Mouse (Mus musculus): ENCODE measurements around the gene Phospho1. TPM values are rescaled to one million over a fixed set of nuclear protein-coding genes. Genes with fewer than 3 reads are reported as not detected.
A peak's percentile ranks its signal among the peaks of the same experiment; 100 is the strongest.

The Phospho1 gene
- total RNA-seq, 2 experiments from 2014 or later, result 131 to 134 TPM

- peak; percentile 14 for DNase-seq
These were observed 9.9 kb downstream of the Phospho1 start for GRCm38 (mm10) chr11:95834143-95834667.

DNA sequence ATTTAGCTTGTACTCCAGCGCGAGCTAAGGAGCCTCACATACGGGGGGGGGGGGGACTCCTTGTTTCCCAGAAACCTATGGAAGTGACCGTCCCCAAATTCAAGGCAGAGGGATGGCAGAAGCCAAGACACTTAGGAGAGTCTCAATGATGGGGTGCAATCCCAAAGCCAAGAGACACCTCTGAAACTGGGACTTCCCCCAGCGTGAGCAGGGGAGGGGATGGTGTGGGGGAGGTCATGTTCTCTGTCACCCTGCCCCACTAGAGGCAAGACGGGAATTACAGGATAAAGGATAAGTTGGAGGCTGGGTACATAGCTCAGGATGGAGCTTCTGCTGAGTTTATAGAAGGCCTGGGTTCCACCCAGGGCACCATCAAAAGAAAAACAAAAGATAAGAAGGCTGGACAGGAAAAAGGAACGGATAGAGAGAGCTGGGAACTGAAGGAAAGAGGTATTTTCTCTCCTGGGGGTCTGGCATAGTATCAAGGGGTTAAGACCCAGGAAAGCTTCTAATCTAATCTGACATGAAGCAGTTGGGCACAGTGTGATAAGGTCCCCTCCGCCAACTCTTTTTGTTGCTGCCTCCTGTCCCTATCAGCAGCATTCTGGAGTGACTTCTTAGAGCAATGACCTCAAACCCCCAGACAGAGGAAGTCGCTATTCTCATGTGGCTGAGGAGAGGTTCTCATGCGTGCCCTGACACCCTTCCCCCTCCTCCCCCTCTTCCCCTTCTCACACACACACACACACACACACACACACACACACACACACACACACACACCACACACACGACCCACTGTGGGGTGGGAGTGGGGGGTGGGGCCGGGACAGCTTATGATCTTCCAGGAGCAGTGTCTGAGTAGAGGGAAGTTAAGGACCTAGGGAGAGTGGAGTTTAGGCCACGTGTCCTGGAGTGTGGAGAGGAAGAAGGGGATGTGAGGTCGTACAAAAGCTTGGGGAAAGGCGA lies 10.7 kb downstream of the Phospho1 start:
- no peak for DNase-seq

DNA sequence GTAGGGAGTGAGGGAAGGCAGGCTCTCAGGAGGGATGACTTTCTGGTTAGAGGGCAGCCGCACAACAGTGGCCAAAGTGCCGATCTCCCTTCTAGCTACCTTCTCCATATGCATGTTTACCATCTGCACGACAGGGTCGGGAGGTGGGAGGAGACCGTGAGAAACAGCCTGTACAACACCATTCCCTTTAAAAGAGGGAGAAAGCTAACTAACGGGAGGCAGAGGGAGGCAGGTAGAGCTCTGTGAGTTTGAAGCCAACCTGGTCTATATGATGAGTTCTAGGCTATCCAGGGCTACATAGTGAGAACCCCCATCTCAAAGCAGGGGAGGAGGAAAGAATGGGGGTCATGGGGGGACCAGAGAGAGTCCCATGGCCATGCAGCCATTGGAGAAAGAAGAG lies 11.5 kb downstream of the Phospho1 start:
- no peak for DNase-seq

- DNase-seq, result no peak
These were observed 12.1 kb downstream of the Phospho1 start for GRCm38 (mm10) chr11:95836433-95836832.

GRCm38 (mm10) chr11:95837059-95837458 lies 12.8 kb downstream of the Phospho1 start, which contains the start of gene Gngt2:
Gene Gngt2 (plus strand): TSS chr11:95837216.
- peak; percentile 83 for DNase-seq

- no peak for DNase-seq
These were observed 14.3 kb downstream of the Phospho1 start for GRCm38 (mm10) chr11:95838598-95838997.

GRCm38 (mm10) chr11:95838999-95839868 lies 14.9 kb downstream of the Phospho1 start:
- DNase-seq, result no peak

- no peak for DNase-seq
These were observed 16.6 kb downstream of the Phospho1 start for GRCm38 (mm10) chr11:95840694-95841497.

GRCm38 (mm10) chr11:95841498-95841830 lies 17.2 kb downstream of the Phospho1 start:
- DNase-seq, result no peak

- peak; percentile 42 for DNase-seq
These were observed 17.9 kb downstream of the Phospho1 start, which contains the start of gene Abi3 for GRCm38 (mm10) chr11:95842074-95842681. Gene Abi3 (minus strand): TSS chr11:95842476.

- DNase-seq, result no peak
These were observed 18.7 kb downstream of the Phospho1 start for GRCm38 (mm10) chr11:95842953-95843352.

GRCm38 (mm10) chr11:95843421-95843950 lies 19.2 kb downstream of the Phospho1 start:
- no peak for DNase-seq

GRCm38 (mm10) chr11:95844935-95845334 lies 20.6 kb downstream of the Phospho1 start:
- DNase-seq, result no peak

DNA sequence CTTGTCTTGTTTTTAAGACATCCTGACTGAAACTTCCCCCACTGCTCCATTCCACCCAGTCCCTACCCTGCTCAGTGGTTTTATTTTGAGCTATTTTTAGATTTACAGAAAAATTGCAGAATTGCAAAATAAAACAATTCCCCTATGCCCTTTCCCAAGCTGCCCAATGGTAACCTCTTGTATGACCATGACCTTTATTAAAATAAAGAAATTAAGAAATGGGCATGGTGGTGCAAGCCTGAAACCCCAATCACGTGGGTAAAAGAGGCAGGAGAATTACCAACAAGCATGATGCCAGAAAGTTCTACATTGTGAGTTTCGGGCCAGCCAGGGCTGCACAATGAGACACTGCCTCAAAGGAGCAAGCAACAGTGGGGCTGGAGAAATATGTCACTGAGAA lies 26.6 kb downstream of the Phospho1 start:
- DNase-seq, result no peak

GRCm38 (mm10) chr11:95853684-95854083 lies 29.4 kb downstream of the Phospho1 start:
- DNase-seq, result peak; percentile 73

DNA sequence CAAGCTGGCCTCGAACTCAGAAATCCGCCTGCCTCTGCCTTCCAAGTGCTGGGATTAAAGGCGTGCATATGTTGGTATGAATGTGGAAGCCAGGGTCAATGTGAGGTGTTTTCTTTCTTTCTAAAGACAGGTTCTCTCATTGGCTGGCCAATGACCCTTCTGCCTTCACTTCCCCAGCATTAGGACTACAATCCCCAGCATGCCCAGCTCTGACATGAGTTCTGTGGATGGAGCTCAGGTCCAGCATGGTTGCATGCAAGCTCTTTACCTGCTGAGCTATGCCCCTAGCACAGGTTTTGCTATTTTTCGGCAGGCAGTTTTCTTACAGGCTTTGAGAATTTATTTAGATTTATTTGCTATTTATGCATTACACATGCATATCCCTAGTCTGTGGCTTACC lies 33.0 kb downstream of the Phospho1 start:
- no peak for DNase-seq

- no peak for DNase-seq
These were observed 33.6 kb downstream of the Phospho1 start for GRCm38 (mm10) chr11:95857716-95858527.

- peak; percentile 98 for DNase-seq
These were observed 34.5 kb downstream of the Phospho1 start for GRCm38 (mm10) chr11:95858528-95859467.

GRCm38 (mm10) chr11:95859468-95859855 lies 35.2 kb downstream of the Phospho1 start:
- DNase-seq, result no peak
